Mouse (Mus musculus) small intestine, adult 2 months (tissue): ENCODE measurements around the gene Tmem39a.

Source experiments
- CTCF ChIP-seq: fragments of 200-500 bp; IDR thresholded peaks from 2 replicates; pipeline ENCODE4 v1.5.1; 2012; ENCODE audit warnings: low read depth, mild to moderate bottlenecking, control low read depth, inconsistent platforms, low read length, moderate library complexity, mixed read lengths; ENCODE audit not compliant: insufficient replicate concordance, insufficient read length; ENCODE audit errors: extremely low read depth
- POLR2A ChIP-seq: fragments of 200-500 bp; IDR thresholded peaks from 2 replicates; pipeline ENCODE4 v1.6.1; 2012; ENCODE audit warnings: low read depth, mild to moderate bottlenecking, control low read depth, inconsistent platforms, low read length, moderate library complexity

DNA sequence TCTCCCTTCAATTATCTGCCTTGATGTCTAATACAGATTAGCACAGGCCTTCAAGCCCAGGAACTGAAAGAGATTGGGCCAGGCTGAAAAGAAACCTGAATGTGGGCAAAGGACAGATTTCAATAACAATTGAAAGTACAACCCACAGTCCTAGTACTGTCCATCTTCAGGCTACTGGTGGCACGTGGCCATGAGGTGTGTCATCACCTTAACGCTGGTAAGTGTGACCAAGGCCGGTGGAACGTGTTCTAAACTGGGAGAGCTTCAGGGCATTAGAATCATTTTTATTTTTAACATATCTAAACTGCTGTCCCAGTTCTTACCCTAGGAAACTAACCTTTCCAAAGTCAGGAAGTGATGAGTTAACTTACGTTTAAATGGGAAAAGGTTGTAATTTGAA, 28.7 kb downstream of the Tmem39a start:
- TF ChIP-seq POLR2A (no peak), CTCF (no peak)
